18 mouse cellular contexts compared by ENCODE assay signal in the genomic region with DNA sequence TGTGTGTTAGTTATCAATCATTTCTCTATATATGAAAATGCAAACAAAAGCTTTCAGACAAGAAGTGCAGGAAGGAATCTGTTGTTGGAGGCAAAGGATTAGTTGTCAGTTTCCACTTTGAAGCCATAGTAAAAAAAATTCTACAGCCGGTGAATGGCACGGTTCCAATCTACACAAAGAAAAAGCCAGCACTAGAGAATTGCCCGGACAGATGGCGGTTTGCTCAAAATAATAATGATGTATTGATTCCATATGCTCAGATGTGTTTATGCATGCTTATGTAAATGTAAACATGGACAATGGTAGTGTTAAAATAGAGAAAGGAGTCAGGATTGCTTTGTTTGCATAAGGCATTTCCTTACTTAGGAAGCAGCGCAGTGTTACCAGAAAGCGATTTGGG. TPM values are rescaled to one million over a fixed set of nuclear protein-coding genes. Genes with fewer than 3 reads are reported as not detected.
A peak's percentile ranks its signal among the peaks of the same experiment; 100 is the strongest.
DNase-seq lines count a peak whose midpoint lies in the region; ATAC-seq and TF ChIP-seq lines count a peak whose summit lies in the region.
"Had no signal": no experiment of that assay in that cellular context is flagged by ENCODE, and none has a peak within 500 bp of the region (broad histone marks: within the 10 kb centered on the region; RNA-seq: fewer than 3 reads in every experiment).

No protein-coding gene starts in this region.

- H3K4me1 ChIP-seq in heart, embryonic 13.5 days = peaks cover 52% of the 10 kb centered on the region
- no peaks in the 10 kb centered on the region for H3K4me1 ChIP-seq in limb, embryonic 14.5 days (ENCODE audit: control insufficient read depth, insufficient read depth, low read length)
- H3K4me1 ChIP-seq in limb, embryonic 10.5 days = no peaks in the 10 kb centered on the region
- peaks cover 12% of the 10 kb centered on the region for H3K4me1 ChIP-seq in forebrain, embryonic 16.5 days (replicated peaks; ENCODE audit: control insufficient read depth, insufficient read depth, low read length)
- H3K4me1 ChIP-seq: limb, embryonic 13.5 days; megakaryocyte, embryonic 14.5 days had no signal

- H3K9me3 ChIP-seq in heart, embryonic 13.5 days = no peaks in the 10 kb centered on the region
- H3K9me3 ChIP-seq in limb, embryonic 14.5 days (ENCODE audit: control insufficient read depth, low read length) = no peaks in the 10 kb centered on the region
- H3K9me3 ChIP-seq in limb, embryonic 10.5 days (replicated peaks) = no peaks in the 10 kb centered on the region
- no peaks in the 10 kb centered on the region for H3K9me3 ChIP-seq in forebrain, embryonic 16.5 days (ENCODE audit: control insufficient read depth, low read length)
- H3K9me3 ChIP-seq: embryonic facial prominence, embryonic 15.5 days; limb, embryonic 13.5 days; megakaryocyte, embryonic 14.5 days had no signal

- no peak for TF ChIP-seq POLR2A in limb, embryonic 14.5 days (IDR thresholded peaks at IDR 0.05; ENCODE audit: borderline replicate concordance, extremely low read depth, insufficient read depth, insufficient read length)

- no peaks in the 10 kb centered on the region for H3K27me3 ChIP-seq in heart, embryonic 13.5 days (replicated peaks)
- H3K27me3 ChIP-seq in limb, embryonic 14.5 days (ENCODE audit: control insufficient read depth, insufficient read depth, low read length) = no peaks in the 10 kb centered on the region
- H3K27me3 ChIP-seq in limb, embryonic 10.5 days (ENCODE audit: low read depth, poor library complexity, severe bottlenecking) = no peaks in the 10 kb centered on the region
- no peaks in the 10 kb centered on the region for H3K27me3 ChIP-seq in forebrain, embryonic 16.5 days (replicated peaks; ENCODE audit: control insufficient read depth, insufficient read depth, low read length)
- H3K27me3 ChIP-seq: embryonic facial prominence, embryonic 15.5 days; limb, embryonic 13.5 days; megakaryocyte, embryonic 14.5 days had no signal

- no peak overlapping the region for H3K9ac ChIP-seq in heart, embryonic 13.5 days
- H3K9ac ChIP-seq in limb, embryonic 14.5 days (ENCODE audit: low read depth, low read length, severe bottlenecking) = no peak overlapping the region
- peak overlapping the region; percentile 17; the same call in 1 of the 2 replicates for H3K9ac ChIP-seq in forebrain, embryonic 16.5 days (replicated peaks; ENCODE audit: low read depth, low read length)
- H3K9ac ChIP-seq: embryonic facial prominence, embryonic 15.5 days; limb, embryonic 13.5 days had no signal

- DNase-seq in heart, adult 9 months (ENCODE audit: low spot score in 2 of 2) = no peak
- DNase-seq in limb, embryonic 14.5 days (ENCODE audit: low spot score) = peak; percentile 43
- no peak for DNase-seq in limb, embryonic 10.5 days (ENCODE audit: low spot score)
- peak; percentile 20 for DNase-seq in brain, adult 2 months (ENCODE audit: low read depth, low spot score)
- DNase-seq in thymus, postnatal 10 days (ENCODE audit: low spot score in 2 of 2) = no peak
- DNase-seq in retina, embryonic 14.5 days (ENCODE audit: low spot score) = no peak
- DNase-seq: adrenal gland, postnatal 25 days; gastrocnemius, postnatal 14 days; heart, postnatal 36 days; kidney, adult 18-20 months; right cerebral cortex, postnatal 25 days had no signal

- H3K27ac ChIP-seq in heart, embryonic 13.5 days (replicated peaks) = peak overlapping the region; percentile 71; the same call in 1 of the 2 replicates
- H3K27ac ChIP-seq in limb, embryonic 14.5 days (replicated peaks; ENCODE audit: low read depth, low read length) = no peak overlapping the region
- no peak overlapping the region for H3K27ac ChIP-seq in limb, embryonic 10.5 days
- H3K27ac ChIP-seq in forebrain, embryonic 16.5 days (ENCODE audit: low read length) = peak overlapping the region; percentile 23
- H3K27ac ChIP-seq: embryonic facial prominence, embryonic 15.5 days; layer of hippocampus, adult 2 months; limb, embryonic 13.5 days had no signal

- no peak overlapping the region for H3K4me2 ChIP-seq in heart, embryonic 13.5 days
- H3K4me2 ChIP-seq in limb, embryonic 14.5 days (replicated peaks; ENCODE audit: low read depth, low read length, severe bottlenecking) = no peak overlapping the region
- H3K4me2 ChIP-seq in forebrain, embryonic 16.5 days (ENCODE audit: low read length) = peak overlapping the region; percentile 18
- H3K4me2 ChIP-seq: embryonic facial prominence, embryonic 15.5 days; limb, embryonic 13.5 days had no signal

- no peaks in the 10 kb centered on the region for H3K36me3 ChIP-seq in heart, embryonic 13.5 days
- no peaks in the 10 kb centered on the region for H3K36me3 ChIP-seq in limb, embryonic 14.5 days (ENCODE audit: control insufficient read depth, insufficient read depth, low read length)
- no peaks in the 10 kb centered on the region for H3K36me3 ChIP-seq in limb, embryonic 10.5 days
- H3K36me3 ChIP-seq in forebrain, embryonic 16.5 days (ENCODE audit: control insufficient read depth, insufficient read depth) = no peaks in the 10 kb centered on the region
- H3K36me3 ChIP-seq: embryonic facial prominence, embryonic 15.5 days; limb, embryonic 13.5 days had no signal

- 54% methylated on average over 6 of the region's 6 CpGs for WGBS in heart, embryonic 13.5 days
- WGBS in limb, embryonic 14.5 days = 48% methylated on average over 6 of the region's 6 CpGs
- WGBS in limb, embryonic 10.5 days = 90% methylated on average over 6 of the region's 6 CpGs
- WGBS in forebrain, embryonic 16.5 days = 28% methylated on average over 6 of the region's 6 CpGs

- no peak overlapping the region for H3K4me3 ChIP-seq in heart, embryonic 13.5 days
- no peak overlapping the region for H3K4me3 ChIP-seq in limb, embryonic 14.5 days (replicated peaks; ENCODE audit: low read length)
- no peak overlapping the region for H3K4me3 ChIP-seq in limb, embryonic 10.5 days
- no peak overlapping the region for H3K4me3 ChIP-seq in forebrain, embryonic 16.5 days (replicated peaks; ENCODE audit: low read length)
- H3K4me3 ChIP-seq: embryonic facial prominence, embryonic 15.5 days; layer of hippocampus, adult 2 months; limb, embryonic 13.5 days; megakaryocyte, embryonic 14.5 days had no signal

- no peak for ATAC-seq in heart, embryonic 13.5 days (ENCODE audit: extremely low read depth, insufficient number of reproducible peaks, low FRiP score, low TSS enrichment)
- ATAC-seq in limb, embryonic 14.5 days (ENCODE audit: low FRiP score, low read depth) = no peak
- 0 out of 2 replicates have a peak, but pooled peaks have one; percentile 18 for ATAC-seq in forebrain, embryonic 16.5 days
- ATAC-seq: activated CD4-positive, CD25-positive, alpha-beta regulatory T cell, adult 4 months had no signal

RNA-seq across cellular contexts. Expression of a gene that starts 31.8 kb away (rescaled TPM):
- 1.6 and 2.1 TPM in 2 replicates for polyA plus RNA-seq in heart, embryonic 13.5 days (2015; fragmentation: Nextera tagmentation; extraction: Ambion mirVana)
- polyA plus RNA-seq in limb, embryonic 14.5 days (2012; rRNA removed) = 9.4 and 11.5 TPM in 2 replicates
- polyA plus RNA-seq in limb, embryonic 14.5 days (2014; fragmentation: Nextera tagmentation; extraction: Ambion mirVana) = 7.0 and 7.2 TPM in 2 replicates
- 0.05 and 0.06 TPM in 2 replicates for polyA plus RNA-seq in limb, embryonic 10.5 days (2016; fragmentation: Nextera tagmentation; extraction: Ambion mirVana)
- 0.04 TPM in 2 replicates for polyA plus RNA-seq in forebrain, embryonic 16.5 days (2015; fragmentation: Nextera tagmentation; extraction: Ambion mirVana)
- polyA plus RNA-seq: activated CD4-positive, CD25-positive, alpha-beta regulatory T cell, adult 4 months had no signal

Comparison
In these comparisons a context has a peak if more than half of its experiments do, and no peak if none do; other contexts are left out.
1. DNase-seq: peak in limb, embryonic 14.5 days (single experiment) and brain, adult 2 months (single experiment); none in heart, adult 9 months (0 of 2), limb, embryonic 10.5 days (single experiment), thymus, postnatal 10 days (0 of 2) and retina, embryonic 14.5 days (single experiment).
2. H3K27ac ChIP-seq: peak in heart, embryonic 13.5 days (single experiment) and forebrain, embryonic 16.5 days (single experiment); none in limb, embryonic 14.5 days (single experiment) and limb, embryonic 10.5 days (single experiment).